Mouse (Mus musculus) spleen, adult 2 months (tissue): ENCODE results near the gene Cox14. TPM values are rescaled to one million over a fixed set of nuclear protein-coding genes. Genes with fewer than 3 reads are reported as not detected.
"Not testable (repeated sequence)": the region's sequence is repeated elsewhere in the genome, so short reads cannot be mapped to it uniquely, and the experiment has no call there.

ENCODE experiments used
- DNase-seq, 2 experiments: peaks; one replicate each; pipeline versions ENCODE4 v3.0.0 to v3.0.0-alpha.2; 2012 to 2021; ENCODE audit warnings: low spot score in 2 of 2, low read depth in 1 of 2
- H3K27ac ChIP-seq: fragments of 200-500 bp; 2 replicates; pipeline ENCODE4 v1.5.1; 2012; ENCODE audit warnings: low read length, inconsistent platforms; ENCODE audit not compliant: insufficient read depth
- H3K27me3 ChIP-seq: fragments of 200-500 bp; 2 replicates; pipeline ENCODE4 v1.6.1; 2012; ENCODE audit warnings: mild to moderate bottlenecking, moderate library complexity, low read length, inconsistent platforms; ENCODE audit not compliant: control insufficient read depth, insufficient read depth
- H3K36me3 ChIP-seq: fragments of 200-500 bp; 2 replicates; pipeline ENCODE4 v1.6.1; 2012; ENCODE audit warnings: mild to moderate bottlenecking, low read length, inconsistent platforms; ENCODE audit not compliant: control insufficient read depth, insufficient read depth
- H3K4me1 ChIP-seq: fragments of 200-500 bp; 2 replicates; pipeline ENCODE4 v1.6.1; 2011; ENCODE audit warnings: inconsistent platforms; ENCODE audit not compliant: control insufficient read depth, insufficient read depth, insufficient read length
- H3K4me3 ChIP-seq: fragments of 200-500 bp; 2 replicates; pipeline ENCODE4 v1.5.1; 2011; ENCODE audit warnings: mild to moderate bottlenecking, inconsistent platforms; ENCODE audit not compliant: insufficient read depth, insufficient read length; ENCODE audit errors: extremely low read depth
- CTCF ChIP-seq: fragments of 200-500 bp; IDR thresholded peaks from 2 replicates; pipeline ENCODE4 v1.5.1; 2011; ENCODE audit warnings: mild to moderate bottlenecking, inconsistent platforms; ENCODE audit not compliant: insufficient read depth, insufficient read length, insufficient replicate concordance; ENCODE audit errors: extremely low read depth
- POLR2A ChIP-seq: fragments of 200-500 bp; IDR thresholded peaks from 2 replicates; pipeline ENCODE4 v1.6.1; 2011; ENCODE audit warnings: low read depth, low read length, inconsistent platforms
- WGBS: fragments of 180-500 bp; shearing (Covaris S2); methylation state at CpG from one replicate; pipeline ENCODE4 v1.1.7; 2018; 5-methylcytosine and 5-hydroxymethylcytosine counted together
- polyA plus RNA-seq: library from polyadenylated mRNA; depleted of rRNA; stranded (reverse); fragments of >200 nt; gene quantifications from 2 replicates; pipeline ENCODE4 v1.2.3, GENCODE M21; 2012; rRNA removed

Cox14 gene
- polyA plus RNA-seq, 1 experiment = 109 TPM

- H3K27me3 ChIP-seq = no peaks in the 10 kb centered on the region
- no peaks in the 10 kb centered on the region for H3K36me3 ChIP-seq
- H3K4me1 ChIP-seq = no peaks in the 10 kb centered on the region; the same call in none of the 2 replicates
- WGBS = under 1% methylated on average over 39 of the region's 41 CpGs
- peak; percentile 66 to 85 for DNase-seq
- peak overlapping the region; percentile 73 for H3K4me3 ChIP-seq
- H3K27ac ChIP-seq = peak overlapping the region; percentile 78
- TF ChIP-seq POLR2A (peak; percentile 96), CTCF (no peak)
Measured at GRCm38 (mm10) chr15:99772277-99772880, 47.0 kb downstream of the Cox14 start.

DNA sequence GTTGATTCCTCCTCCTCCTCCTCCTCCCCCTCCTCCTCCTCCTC lies 47.3 kb downstream of the Cox14 start, which contains the start of gene Cers5:
Cers5 (minus strand) TSS at position 5 of the 44 bp plus-strand sequence.
- H3K36me3 ChIP-seq, DNase-seq, H3K4me1 ChIP-seq, H3K27me3 ChIP-seq: not testable (repeated sequence)
- Histone ChIP-seq H3K27ac (peak within 1 kb of the TSS; percentile 78), H3K4me3 (peak within 1 kb of the TSS; percentile 73)

DNA sequence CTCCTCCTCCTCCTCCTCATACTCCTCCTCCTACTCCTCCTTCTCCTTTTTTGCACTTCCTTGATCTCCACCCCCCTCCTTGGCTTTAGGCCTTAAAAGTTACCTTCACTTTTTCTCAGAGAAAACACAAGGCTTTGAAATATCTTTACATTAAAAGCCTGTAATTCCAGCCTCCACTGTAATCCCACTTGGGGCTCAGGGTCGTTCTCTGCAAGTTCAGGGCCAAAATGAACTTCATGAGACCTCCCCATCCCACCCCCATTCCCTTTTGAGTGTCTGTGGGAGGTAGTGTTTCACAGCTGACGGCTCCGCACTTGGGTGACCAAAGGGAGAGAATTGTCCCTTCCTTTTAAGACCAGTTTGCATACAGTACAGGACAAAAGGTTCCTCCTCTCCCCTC lies 47.5 kb downstream of the Cox14 start:
- 57% methylated on average over 3 of the region's 3 CpGs for WGBS
- Histone ChIP-seq H3K27ac (no peak overlapping the region), H3K4me1 (no peaks in the 10 kb centered on the region; the same call in none of the 2 replicates), H3K36me3 (no peaks in the 10 kb centered on the region), H3K4me3 (no peak overlapping the region), H3K27me3 (no peaks in the 10 kb centered on the region)
- no peak for TF ChIP-seq CTCF
- no peak for DNase-seq

Other genes with a start within 250 kb of the Cox14 start
- 0.06 TPM in 1 of 2 replicates, not detected in the other for gene Faim2, start 197.5 kb upstream of the Cox14 start, polyA plus RNA-seq
- gene Aqp2, start 146.6 kb upstream of the Cox14 start, polyA plus RNA-seq = 0.05 and 0.08 TPM in 2 replicates
- 0.27 and 0.74 TPM in 2 replicates for gene Aqp5, start 134.8 kb upstream of the Cox14 start, polyA plus RNA-seq
- not detected in 2 replicates for gene Aqp6, start 124.2 kb upstream of the Cox14 start, polyA plus RNA-seq
- gene Racgap1, start 74.0 kb upstream of the Cox14 start, polyA plus RNA-seq = 12.7 and 15.7 TPM in 2 replicates
- gene Asic1, start 55.2 kb upstream of the Cox14 start, polyA plus RNA-seq = 1.3 and 2.0 TPM in 2 replicates
- 24.7 and 35.0 TPM in 2 replicates for gene Smarcd1, start 23.5 kb upstream of the Cox14 start, polyA plus RNA-seq
- 0.80 and 1.0 TPM in 2 replicates for gene Gm17349, start 20.1 kb upstream of the Cox14 start, polyA plus RNA-seq
- gene Gpd1, start 8.1 kb upstream of the Cox14 start, polyA plus RNA-seq = 5.3 and 8.5 TPM in 2 replicates
- gene Cers5, start 47.3 kb downstream of the Cox14 start, polyA plus RNA-seq = 27.2 and 30.0 TPM in 2 replicates
- gene Lima1, start 149.8 kb downstream of the Cox14 start, polyA plus RNA-seq = 7.7 and 7.8 TPM in 2 replicates
- not detected in 2 replicates for gene Fam186a, start 241.4 kb downstream of the Cox14 start, polyA plus RNA-seq
- 27.5 and 37.6 TPM in 2 replicates for gene Larp4, start 244.4 kb downstream of the Cox14 start, polyA plus RNA-seq